Mouse (Mus musculus): Measurements from ENCODE around the gene Ttc9. TPM values are rescaled to one million over a fixed set of nuclear protein-coding genes. Genes with fewer than 3 reads are reported as not detected.

Gene Ttc9
- 3.7 and 4.7 TPM in 2 replicates for polyA plus RNA-seq (2015; fragmentation: Nextera tagmentation; extraction: Ambion mirVana)

- ATAC-seq (replicated peaks; ENCODE audit: insufficient number of reproducible peaks, insufficient read depth, low FRiP score, low read depth), result peak; percentile 64
- peak within 1 kb of the TSS; percentile 65 for H3K4me3 ChIP-seq
- peak within 1 kb of the TSS; percentile 39; the same call in 1 of the 2 replicates for H3K27ac ChIP-seq
- peaks cover 72% of the 10 kb centered on the region for H3K27me3 ChIP-seq
- peaks cover 17% of the 10 kb centered on the region for H3K4me1 ChIP-seq (replicated peaks)
- peak within 1 kb of the TSS; percentile 98 for H3K4me2 ChIP-seq
- WGBS, result 0% methylated on average over 79 of the region's 82 CpGs
- no peaks in the 10 kb centered on the region for H3K36me3 ChIP-seq
- H3K9me3 ChIP-seq (replicated peaks), result no peaks in the 10 kb centered on the region
- peak within 1 kb of the TSS; percentile 58 for H3K9ac ChIP-seq
These were observed at the start of gene Ttc9 for GRCm38 (mm10) chr12:81630915-81631660. TSS of gene Ttc9 (plus strand) at chr12:81631249.

GRCm38 (mm10) chr12:81594902-81595671 lies 36.0 kb upstream of the Ttc9 start, which contains the start of gene Med6:
TSS of gene Med6 (minus strand) at chr12:81595008.
- Histone ChIP-seq H3K27me3 (no peaks in the 10 kb centered on the region), H3K27ac (peak within 1 kb of the TSS; percentile 40), H3K9ac (peak within 1 kb of the TSS; percentile 76), H3K9me3 (replicated peaks) (no peaks in the 10 kb centered on the region), H3K4me2 (peak within 1 kb of the TSS; percentile 63), H3K36me3 (peaks cover 9% of the 10 kb centered on the region; the same call in 1 of the 2 replicates), H3K4me3 (peak within 1 kb of the TSS; percentile 95), H3K4me1 (replicated peaks) (peaks cover 4% of the 10 kb centered on the region)
- peak; percentile 99 for ATAC-seq (replicated peaks; ENCODE audit: insufficient number of reproducible peaks, insufficient read depth, low FRiP score, low read depth)
- WGBS, result 3% methylated on average over 36 of the region's 36 CpGs

DNA sequence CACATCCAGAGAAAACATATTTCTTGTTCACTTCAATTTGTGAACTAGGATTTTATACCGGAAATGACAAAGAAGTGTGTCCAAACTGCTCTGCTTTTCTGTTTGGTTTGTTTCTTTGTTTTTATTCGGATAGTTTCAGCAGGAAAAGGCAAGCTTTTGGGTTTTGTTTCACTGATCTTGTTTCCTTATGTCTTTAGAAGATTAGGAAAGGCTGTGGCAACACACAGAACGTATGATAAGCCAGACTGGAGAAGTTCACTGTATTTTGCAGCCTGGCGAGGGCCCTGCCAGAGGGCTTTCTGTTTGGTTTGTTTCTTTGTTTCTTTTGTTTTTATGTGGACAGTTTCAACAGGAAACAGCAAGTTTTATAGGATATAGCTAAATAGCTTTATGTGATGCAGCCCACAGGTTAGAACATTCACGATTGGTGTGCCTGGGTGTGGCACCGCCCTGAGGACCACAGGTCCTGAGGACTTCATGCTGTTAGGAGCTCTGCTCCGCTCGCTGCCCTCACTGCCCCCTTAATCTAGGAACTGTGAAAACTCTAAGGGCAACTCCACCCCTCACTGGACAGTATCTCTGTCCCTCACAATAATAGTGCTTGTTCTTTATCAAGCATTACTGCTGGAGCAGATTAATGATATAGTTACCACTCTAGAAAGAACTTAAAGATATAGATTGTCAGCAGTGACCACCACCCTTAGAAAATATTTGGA lies 34.3 kb upstream of the Ttc9 start:
- H3K9ac ChIP-seq, result no peak overlapping the region
- no peak for ATAC-seq (replicated peaks; ENCODE audit: insufficient number of reproducible peaks, insufficient read depth, low FRiP score, low read depth)
- H3K4me2 ChIP-seq, result no peak overlapping the region
- no peak overlapping the region for H3K4me3 ChIP-seq
- no peaks in the 10 kb centered on the region for H3K9me3 ChIP-seq (replicated peaks)
- H3K27ac ChIP-seq, result no peak overlapping the region
- WGBS, result 66% methylated on average over 8 of the region's 8 CpGs
- H3K27me3 ChIP-seq, result no peaks in the 10 kb centered on the region
- H3K4me1 ChIP-seq (replicated peaks), result peaks cover 4% of the 10 kb centered on the region
- no peaks in the 10 kb centered on the region for H3K36me3 ChIP-seq

- no peaks in the 10 kb centered on the region for H3K4me1 ChIP-seq (replicated peaks)
- H3K36me3 ChIP-seq, result no peaks in the 10 kb centered on the region
- no peak overlapping the region for H3K9ac ChIP-seq
- no peaks in the 10 kb centered on the region for H3K9me3 ChIP-seq (replicated peaks)
- 55% methylated on average over 5 of the region's 5 CpGs for WGBS
- no peak overlapping the region for H3K27ac ChIP-seq
- H3K4me3 ChIP-seq, result no peak overlapping the region
- H3K27me3 ChIP-seq, result no peaks in the 10 kb centered on the region
- ATAC-seq (replicated peaks; ENCODE audit: insufficient number of reproducible peaks, insufficient read depth, low FRiP score, low read depth), result no peak
- H3K4me2 ChIP-seq, result no peak overlapping the region
These were observed 25.9 kb upstream of the Ttc9 start for GRCm38 (mm10) chr12:81604995-81605784.

DNA sequence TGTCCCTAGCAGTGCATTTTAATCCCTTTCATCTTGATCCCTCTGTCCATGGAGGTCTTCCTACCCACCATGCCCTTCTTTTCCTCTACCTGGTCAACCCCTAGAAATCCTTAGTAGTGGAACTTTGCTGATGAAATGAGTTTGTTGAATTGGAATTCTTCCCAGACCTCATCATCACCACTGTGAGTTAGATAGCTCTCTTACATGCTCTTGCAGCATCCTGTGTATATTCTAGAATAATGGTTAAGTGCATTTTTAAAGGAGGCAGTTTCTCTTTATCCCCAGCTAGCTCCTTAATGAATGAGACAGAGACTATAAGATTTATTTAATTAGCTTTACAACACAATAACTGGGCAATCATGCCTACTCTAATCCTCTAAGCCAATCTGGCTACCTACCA lies 21.6 kb upstream of the Ttc9 start:
- no peaks in the 10 kb centered on the region for H3K36me3 ChIP-seq
- no peak overlapping the region for H3K27ac ChIP-seq
- H3K4me3 ChIP-seq, result no peak overlapping the region
- H3K9me3 ChIP-seq (replicated peaks), result no peaks in the 10 kb centered on the region
- H3K4me1 ChIP-seq (replicated peaks), result no peaks in the 10 kb centered on the region
- H3K27me3 ChIP-seq, result no peaks in the 10 kb centered on the region
- no peak overlapping the region for H3K4me2 ChIP-seq
- no peak for ATAC-seq (replicated peaks; ENCODE audit: insufficient number of reproducible peaks, insufficient read depth, low FRiP score, low read depth)
- H3K9ac ChIP-seq, result no peak overlapping the region

GRCm38 (mm10) chr12:81615807-81616206 lies 15.2 kb upstream of the Ttc9 start:
- Histone ChIP-seq H3K36me3 (no peaks in the 10 kb centered on the region), H3K4me1 (replicated peaks) (no peaks in the 10 kb centered on the region), H3K9ac (no peak overlapping the region), H3K27ac (no peak overlapping the region), H3K9me3 (replicated peaks) (no peaks in the 10 kb centered on the region), H3K27me3 (no peaks in the 10 kb centered on the region), H3K4me2 (no peak overlapping the region), H3K4me3 (no peak overlapping the region)
- ATAC-seq (replicated peaks; ENCODE audit: insufficient number of reproducible peaks, insufficient read depth, low FRiP score, low read depth), result no peak
- WGBS, result 73% methylated on average over 6 of the region's 6 CpGs

DNA sequence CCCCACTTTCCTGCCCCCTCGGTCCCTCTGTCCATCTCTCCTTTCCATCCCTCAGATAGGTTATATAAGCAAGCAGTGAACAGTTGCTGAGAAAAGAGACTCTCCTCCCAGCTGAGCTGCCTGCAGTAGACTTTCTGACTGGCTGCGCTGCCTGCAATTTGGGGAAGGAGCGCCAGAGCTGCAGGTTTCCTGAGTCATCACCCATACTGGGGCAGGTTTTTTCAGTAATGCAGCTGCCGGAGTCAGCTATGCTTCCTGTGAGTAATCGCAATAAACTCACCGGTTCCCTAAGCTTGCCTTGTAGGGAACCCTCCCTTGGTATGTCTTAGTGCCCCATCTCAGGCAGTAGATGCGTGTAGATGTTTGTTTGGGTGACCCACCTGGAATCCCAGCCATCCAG lies 14.1 kb upstream of the Ttc9 start:
- H3K36me3 ChIP-seq, result no peaks in the 10 kb centered on the region
- no peaks in the 10 kb centered on the region for H3K27me3 ChIP-seq
- no peak for ATAC-seq (replicated peaks; ENCODE audit: insufficient number of reproducible peaks, insufficient read depth, low FRiP score, low read depth)
- no peak overlapping the region for H3K27ac ChIP-seq
- no peaks in the 10 kb centered on the region for H3K9me3 ChIP-seq (replicated peaks)
- 65% methylated on average over 7 of the region's 7 CpGs for WGBS
- no peak overlapping the region for H3K4me3 ChIP-seq
- H3K4me1 ChIP-seq (replicated peaks), result no peaks in the 10 kb centered on the region
- no peak overlapping the region for H3K4me2 ChIP-seq
- H3K9ac ChIP-seq, result no peak overlapping the region

DNA sequence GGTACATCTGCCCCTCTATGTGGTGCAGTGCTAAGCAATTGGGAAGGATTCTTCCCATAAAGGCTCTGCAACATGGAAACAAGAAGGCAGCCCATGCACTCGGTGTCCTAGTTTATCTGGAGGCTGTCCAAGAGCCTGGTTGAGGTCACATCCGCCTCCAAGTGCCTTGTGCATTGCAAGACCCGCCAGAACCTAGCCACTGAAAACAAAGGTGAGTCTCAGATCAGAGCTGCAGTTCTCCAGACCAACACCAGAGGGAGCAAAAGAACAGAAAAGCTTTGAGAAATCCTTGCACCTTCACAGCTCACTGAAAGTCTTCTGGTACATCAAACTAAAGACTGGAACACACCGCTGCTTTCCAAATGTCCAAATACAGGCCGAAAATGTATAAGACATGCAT lies 11.7 kb upstream of the Ttc9 start:
- H3K27ac ChIP-seq, result no peak overlapping the region
- H3K27me3 ChIP-seq, result peaks cover 2% of the 10 kb centered on the region; the same call in 1 of the 2 replicates
- WGBS, result 11% methylated on average over 5 of the region's 5 CpGs
- no peak for ATAC-seq (replicated peaks; ENCODE audit: insufficient number of reproducible peaks, insufficient read depth, low FRiP score, low read depth)
- H3K9ac ChIP-seq, result no peak overlapping the region
- no peak overlapping the region for H3K4me2 ChIP-seq
- H3K4me1 ChIP-seq (replicated peaks), result no peaks in the 10 kb centered on the region
- H3K36me3 ChIP-seq, result no peaks in the 10 kb centered on the region
- no peaks in the 10 kb centered on the region for H3K9me3 ChIP-seq (replicated peaks)
- H3K4me3 ChIP-seq, result no peak overlapping the region

GRCm38 (mm10) chr12:81623377-81623776 lies 7.7 kb upstream of the Ttc9 start:
- whole genome bisulfite sequencing, result 66% methylated on average over 4 of the region's 4 CpGs

GRCm38 (mm10) chr12:81626226-81626861 lies 4.7 kb upstream of the Ttc9 start:
- ATAC-seq (replicated peaks; ENCODE audit: insufficient number of reproducible peaks, insufficient read depth, low FRiP score, low read depth), result no peak
- Histone ChIP-seq H3K4me1 (replicated peaks) (peaks cover 10% of the 10 kb centered on the region), H3K27me3 (peaks cover 58% of the 10 kb centered on the region), H3K36me3 (no peaks in the 10 kb centered on the region), H3K4me2 (no peak overlapping the region), H3K4me3 (no peak overlapping the region), H3K27ac (no peak overlapping the region), H3K9ac (no peak overlapping the region), H3K9me3 (replicated peaks) (no peaks in the 10 kb centered on the region)
- 67% methylated on average over 12 of the region's 12 CpGs for WGBS

More at GRCm38 (mm10) chr12:81623377-81623776, 7.7 kb upstream of the Ttc9 start:
- no peak overlapping the region for H3K4me3 ChIP-seq
- no peak overlapping the region for H3K4me2 ChIP-seq
- ATAC-seq (replicated peaks; ENCODE audit: insufficient number of reproducible peaks, insufficient read depth, low FRiP score, low read depth), result no peak
- H3K36me3 ChIP-seq, result no peaks in the 10 kb centered on the region
- no peak overlapping the region for H3K27ac ChIP-seq
- H3K9ac ChIP-seq, result no peak overlapping the region
- no peaks in the 10 kb centered on the region for H3K9me3 ChIP-seq (replicated peaks)
- H3K27me3 ChIP-seq, result peaks cover 31% of the 10 kb centered on the region
- no peaks in the 10 kb centered on the region for H3K4me1 ChIP-seq (replicated peaks)
